Mouse (Mus musculus) lung, postnatal 0 days (tissue): ENCODE measurements around the gene Fgf14.

ENCODE experiments used
- CTCF ChIP-seq: IDR thresholded peaks from 2 replicates; pipeline ENCODE4 v1.5.1; 2016; ENCODE audit warnings: antibody characterized with exemption, mild to moderate bottlenecking
- EP300 ChIP-seq: IDR thresholded peaks from 2 replicates; pipeline ENCODE4 v1.6.1; 2016; ENCODE audit warnings: antibody characterized with exemption, mild to moderate bottlenecking, control low read depth

DNA sequence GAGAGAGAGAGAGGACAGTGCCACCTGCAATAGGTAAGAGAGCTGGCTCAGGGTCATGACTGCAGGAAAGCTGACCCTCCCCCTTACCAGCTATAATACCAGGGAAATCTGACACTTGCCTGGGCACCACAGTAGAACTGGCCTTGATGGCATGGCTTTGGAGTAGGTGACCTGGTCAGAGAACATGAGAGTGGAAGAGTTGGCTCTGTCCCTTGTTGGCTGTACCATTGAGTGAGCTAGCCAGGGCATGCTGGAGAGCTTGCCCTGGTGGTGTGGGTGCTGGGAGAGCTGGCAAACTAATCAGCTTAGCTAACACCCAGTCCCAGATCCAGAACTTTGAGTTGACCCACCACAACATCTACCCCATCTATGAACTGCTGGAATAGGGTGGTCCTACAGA is 348.5 kb downstream of the Fgf14 start:
- TF ChIP-seq CTCF, result no peak
- no peak for TF ChIP-seq EP300
